Comparison of ENCODE assay signal across 12 mouse cellular contexts in genomic region chr5:121214707-121215106, GRCm38 (mm10).
"Had no signal": no experiment of that assay in that cellular context is flagged by ENCODE, and none has a peak within 500 bp of the region (broad histone marks: within the 10 kb centered on the region; RNA-seq: fewer than 3 reads in every experiment).

No protein-coding gene starts in this region.

- H3K27ac ChIP-seq: kidney, embryonic 15.5 days; limb, embryonic 10.5 days; limb, embryonic 13.5 days; macrophage; midbrain, embryonic 12.5 days; midbrain, embryonic 15.5 days; neural tube, embryonic 12.5 days; neural tube, embryonic 15.5 days; stomach, embryonic 15.5 days had no signal

- H3K4me3 ChIP-seq: kidney, embryonic 15.5 days; limb, embryonic 10.5 days; limb, embryonic 13.5 days; midbrain, embryonic 12.5 days; midbrain, embryonic 15.5 days; neural tube, embryonic 12.5 days; neural tube, embryonic 15.5 days; stomach, embryonic 15.5 days had no signal

- H3K9me3 ChIP-seq: kidney, embryonic 15.5 days; limb, embryonic 10.5 days; limb, embryonic 13.5 days; midbrain, embryonic 12.5 days; midbrain, embryonic 15.5 days; neural tube, embryonic 12.5 days; neural tube, embryonic 15.5 days; stomach, embryonic 15.5 days had no signal

- H3K9ac ChIP-seq: kidney, embryonic 15.5 days; limb, embryonic 13.5 days; lung, embryonic 14.5 days; midbrain, embryonic 12.5 days; midbrain, embryonic 15.5 days; neural tube, embryonic 12.5 days; neural tube, embryonic 15.5 days; stomach, embryonic 15.5 days had no signal

- H3K27me3 ChIP-seq: kidney, embryonic 15.5 days; limb, embryonic 13.5 days; midbrain, embryonic 12.5 days; midbrain, embryonic 15.5 days; neural tube, embryonic 12.5 days; neural tube, embryonic 15.5 days; stomach, embryonic 15.5 days had no signal

- H3K4me1 ChIP-seq: limb, embryonic 13.5 days; midbrain, embryonic 12.5 days; neural tube, embryonic 12.5 days; stomach, embryonic 15.5 days had no signal

- H3K4me2 ChIP-seq: kidney, embryonic 15.5 days; limb, embryonic 13.5 days; lung, embryonic 14.5 days; midbrain, embryonic 12.5 days; midbrain, embryonic 15.5 days; neural tube, embryonic 12.5 days; neural tube, embryonic 15.5 days; stomach, embryonic 15.5 days had no signal

- ATAC-seq: intestine, postnatal 0 days; lung, postnatal 0 days; midbrain, embryonic 15.5 days had no signal
